Comparison of ENCODE assay signal across 19 mouse cellular contexts in genomic region chr10:68529364-68530049, GRCm38 (mm10). TPM values are rescaled to one million over a fixed set of nuclear protein-coding genes. Genes with fewer than 3 reads are reported as not detected.
DNase-seq lines count a peak whose midpoint lies in the region; TF ChIP-seq lines count a peak whose summit lies in the region.
"Had no signal": no experiment of that assay in that cellular context is flagged by ENCODE, and none has a peak within 500 bp of the region (broad histone marks: within the 10 kb centered on the region; RNA-seq: fewer than 3 reads in every experiment).

No protein-coding gene starts in this region.

- no peaks in the 10 kb centered on the region for H3K27me3 ChIP-seq in testis, adult 2 months (ENCODE audit: control insufficient read depth, insufficient read depth, low read length)
- H3K27me3 ChIP-seq: embryonic facial prominence, embryonic 12.5 days; forebrain, embryonic 13.5 days; neural tube, embryonic 15.5 days had no signal

- peaks cover 4% of the 10 kb centered on the region for H3K36me3 ChIP-seq in testis, adult 2 months (ENCODE audit: control insufficient read depth, insufficient read depth, low read length)
- H3K36me3 ChIP-seq: embryonic facial prominence, embryonic 12.5 days; neural tube, embryonic 15.5 days had no signal

- TF ChIP-seq POLR2A in testis, adult 2 months (IDR thresholded peaks at IDR 0.05; ENCODE audit: control insufficient read depth, low read depth, low read length) = no peak

- no peak for TF ChIP-seq CTCF in testis, adult 2 months (IDR thresholded peaks at IDR 0.05; ENCODE audit: control insufficient read depth, insufficient read depth, insufficient replicate concordance, low read depth, low read length)

- H3K4me3 ChIP-seq in testis, adult 2 months (ENCODE audit: control insufficient read depth, low read depth, low read length) = peak overlapping the region; percentile 82
- H3K4me3 ChIP-seq: embryonic facial prominence, embryonic 12.5 days; erythroblast, embryonic 14.5 days; forebrain, embryonic 13.5 days; neural tube, embryonic 15.5 days had no signal

- no peak for DNase-seq in testis, postnatal 14 days (ENCODE audit: low spot score)
- peak; percentile 88 for DNase-seq in kidney, adult 9 months
- peak; percentile 62 to 81 for DNase-seq in kidney, postnatal 36 days
- DNase-seq in cerebellum, postnatal 10 days = no peak
- no peak for DNase-seq in gastrocnemius, postnatal 36 days
- DNase-seq in urinary bladder, postnatal 36 days (ENCODE audit: low spot score in 2 of 2) = no peak
- DNase-seq: cerebellum, adult 8-10 months; gastrocnemius, postnatal 10 days; layer of hippocampus, postnatal 36 days; lung, adult 18-20 months; lung, postnatal 14 days; right cerebral cortex, postnatal 4 days; thymus, postnatal 14 days had no signal

- H3K4me1 ChIP-seq in testis, adult 2 months (ENCODE audit: control insufficient read depth, insufficient read depth, low read length) = no peaks in the 10 kb centered on the region
- H3K4me1 ChIP-seq: forebrain, embryonic 13.5 days; neural tube, embryonic 15.5 days had no signal

- no peak overlapping the region; the same call in 1 of the 2 replicates for H3K27ac ChIP-seq in testis, adult 2 months (ENCODE audit: control insufficient read depth, insufficient read depth, low read depth, low read length)
- H3K27ac ChIP-seq: embryonic facial prominence, embryonic 12.5 days; forebrain, embryonic 13.5 days; neural tube, embryonic 15.5 days had no signal

- intact Hi-C loops in gastrocnemius, postnatal 36 days (cut with DNase I) = no loop called here

RNA-seq across cellular contexts. Expression of gene Cabcoco1, which starts 12.2 kb away (rescaled TPM):
- polyA plus RNA-seq in testis, adult 2 months (2012; rRNA removed) = 56.6 and 59.1 TPM in 2 replicates
- total RNA-seq in gastrocnemius, postnatal 36 days (2021) = not detected
- polyA plus RNA-seq: C2C12; erythroblast, embryonic 14.5 days had no signal

Comparison
In these comparisons a context has a peak if more than half of its experiments do, and no peak if none do; other contexts are left out.
1. DNase-seq: peak in kidney, adult 9 months (single experiment) and kidney, postnatal 36 days (2 of 2); none in testis, postnatal 14 days (single experiment), cerebellum, postnatal 10 days (0 of 2), gastrocnemius, postnatal 36 days (0 of 2) and urinary bladder, postnatal 36 days (0 of 2).